Mouse (Mus musculus) gastrocnemius, postnatal 25 days (tissue): ENCODE data around the gene Marveld2. TPM values are rescaled to one million over a fixed set of nuclear protein-coding genes. Genes with fewer than 3 reads are reported as not detected.

Source experiments
- total RNA-seq, 2 experiments: library from RNA; stranded (reverse); gene quantifications; 1 replicate in 1 of 2; 2 replicates in 1 of 2; pipeline ENCODE4 v1.2.3; 2021

The Marveld2 gene
- total RNA-seq, 2 experiments from 2014 or later = 0.28 to 0.38 TPM

Other genes with a start within 250 kb of the Marveld2 start
- not detected for gene Naip1, start 164.1 kb downstream of the Marveld2 start, total RNA-seq
- 10 to 100 TPM; 19.2 to 19.8 TPM for gene Gtf2h2, start 124.4 kb downstream of the Marveld2 start, total RNA-seq
- gene Ocln, start 64.3 kb downstream of the Marveld2 start, total RNA-seq = under 1 TPM in 1 of 2 experiments, not detected in 1; 0.32 TPM
- 10 to 100 TPM; 57.7 to 58.0 TPM for gene Ak6, start 34.0 kb upstream of the Marveld2 start, total RNA-seq
- 10 to 100 TPM in 1 of 2 experiments, 1 to 10 TPM in 1; 9.4 to 11.0 TPM for gene Rad17, start 34.1 kb upstream of the Marveld2 start, total RNA-seq
- 1 to 10 TPM; 5.7 to 9.2 TPM for gene Taf9, start 34.6 kb upstream of the Marveld2 start, total RNA-seq
- under 1 TPM; 0.18 to 0.43 TPM for gene Ccdc125, start 52.7 kb upstream of the Marveld2 start, total RNA-seq
- 10 to 100 TPM; 11.2 to 13.5 TPM for gene Cdk7, start 114.0 kb upstream of the Marveld2 start, total RNA-seq
- gene Mrps36, start 127.7 kb upstream of the Marveld2 start, total RNA-seq = 100 to 1,000 TPM; 145 to 155 TPM
- gene Cenph, start 158.9 kb upstream of the Marveld2 start, total RNA-seq = not detected
- 1 to 10 TPM; 1.0 to 1.2 TPM for gene Ccnb1, start 169.6 kb upstream of the Marveld2 start, total RNA-seq
- 10 to 100 TPM; 10.5 to 11.3 TPM for gene Slc30a5, start 216.5 kb upstream of the Marveld2 start, total RNA-seq